Mouse (Mus musculus): ENCODE results near the gene Vmn1r215. TPM values are rescaled to one million over a fixed set of nuclear protein-coding genes. Genes with fewer than 3 reads are reported as not detected.

Gene Vmn1r215
- polyA plus RNA-seq, 1 experiment from 2014 or later: not detected

GRCm38 (mm10) chr13:23120611-23121010, 52.8 kb downstream of the Vmn1r215 start:
- Histone ChIP-seq H3K9me3 (ENCODE audit: low read length) (no peaks in the 10 kb centered on the region), H3K4me2 (ENCODE audit: low read depth, low read length) (no peak overlapping the region), H3K4me1 (ENCODE audit: insufficient read depth) (no peaks in the 10 kb centered on the region), H3K9ac (replicated peaks) (no peak overlapping the region), H3K36me3 (replicated peaks; ENCODE audit: insufficient read depth, low read length) (no peaks in the 10 kb centered on the region), H3K4me3 (ENCODE audit: low read depth, low read length) (no peak overlapping the region), H3K27me3 (ENCODE audit: insufficient read depth, low read length) (no peaks in the 10 kb centered on the region), H3K27ac (ENCODE audit: low read depth) (no peak overlapping the region)
- ATAC-seq (no peak), DNase-seq (no peak)
- 73% methylated on average over 2 of the region's 2 CpGs for WGBS (ENCODE audit: insufficient replicate concordance)
- TF ChIP-seq CTCF (IDR thresholded peaks at IDR 0.05; ENCODE audit: low read depth) (no peak), EP300 (IDR thresholded peaks at IDR 0.05; ENCODE audit: low read depth) (no peak)

Other genes starting within 250 kb of the Vmn1r215 start
- not detected in 2 replicates for gene Vmn1r210, start 236.7 kb upstream of the Vmn1r215 start, polyA plus RNA-seq (2015; fragmentation: Nextera tagmentation; extraction: Ambion mirVana)
- gene Vmn1r211, start 210.5 kb upstream of the Vmn1r215 start, polyA plus RNA-seq (2015; fragmentation: Nextera tagmentation; extraction: Ambion mirVana): not detected in 2 replicates
- gene Vmn1r212, start 183.8 kb upstream of the Vmn1r215 start, polyA plus RNA-seq (2015; fragmentation: Nextera tagmentation; extraction: Ambion mirVana): not detected in 2 replicates
- gene Vmn1r213, start 60.4 kb upstream of the Vmn1r215 start, polyA plus RNA-seq (2015; fragmentation: Nextera tagmentation; extraction: Ambion mirVana): not detected in 2 replicates
- not detected in 2 replicates for gene Vmn1r214, start 37.6 kb upstream of the Vmn1r215 start, polyA plus RNA-seq (2015; fragmentation: Nextera tagmentation; extraction: Ambion mirVana)
- not detected in 2 replicates for gene Vmn1r217, start 50.2 kb downstream of the Vmn1r215 start, polyA plus RNA-seq (2015; fragmentation: Nextera tagmentation; extraction: Ambion mirVana)
- not detected in 2 replicates for gene Vmn1r218, start 65.1 kb downstream of the Vmn1r215 start, polyA plus RNA-seq (2015; fragmentation: Nextera tagmentation; extraction: Ambion mirVana)
- not detected in 2 replicates for gene Vmn1r219, start 91.3 kb downstream of the Vmn1r215 start, polyA plus RNA-seq (2015; fragmentation: Nextera tagmentation; extraction: Ambion mirVana)
- not detected in 2 replicates for gene Vmn1r220, start 120.0 kb downstream of the Vmn1r215 start, polyA plus RNA-seq (2015; fragmentation: Nextera tagmentation; extraction: Ambion mirVana)
- gene Vmn1r221, start 146.1 kb downstream of the Vmn1r215 start, polyA plus RNA-seq (2015; fragmentation: Nextera tagmentation; extraction: Ambion mirVana): not detected in 2 replicates
- not detected in 2 replicates for gene Vmn1r222, start 167.9 kb downstream of the Vmn1r215 start, polyA plus RNA-seq (2015; fragmentation: Nextera tagmentation; extraction: Ambion mirVana)
- not detected in 2 replicates for gene Vmn1r223, start 179.1 kb downstream of the Vmn1r215 start, polyA plus RNA-seq (2015; fragmentation: Nextera tagmentation; extraction: Ambion mirVana)

Data from liver, postnatal 0 days (tissue).